Mouse (Mus musculus): ENCODE measurements around the gene Neurl1b. TPM values are rescaled to one million over a fixed set of nuclear protein-coding genes. Genes with fewer than 3 reads are reported as not detected.

Neurl1b gene
- 10 to 100 TPM; 16.8 to 17.2 TPM for total RNA-seq (2021)
- long read RNA-seq, experiment 1, partial matches to known transcripts = 0 of 1 reads
- long read RNA-seq, experiment 1, other reads (novel, unspliced or antisense) = 1 of 1 reads
- long read RNA-seq, experiment 2 = 0 reads

- DNase-seq (ENCODE audit: low spot score in 2 of 2) = peak; percentile 36 to 52
Measured at GRCm38 (mm10) chr17:26414523-26415354, at the start of gene Neurl1b. Gene Neurl1b (plus strand): TSS chr17:26414829.

DNA sequence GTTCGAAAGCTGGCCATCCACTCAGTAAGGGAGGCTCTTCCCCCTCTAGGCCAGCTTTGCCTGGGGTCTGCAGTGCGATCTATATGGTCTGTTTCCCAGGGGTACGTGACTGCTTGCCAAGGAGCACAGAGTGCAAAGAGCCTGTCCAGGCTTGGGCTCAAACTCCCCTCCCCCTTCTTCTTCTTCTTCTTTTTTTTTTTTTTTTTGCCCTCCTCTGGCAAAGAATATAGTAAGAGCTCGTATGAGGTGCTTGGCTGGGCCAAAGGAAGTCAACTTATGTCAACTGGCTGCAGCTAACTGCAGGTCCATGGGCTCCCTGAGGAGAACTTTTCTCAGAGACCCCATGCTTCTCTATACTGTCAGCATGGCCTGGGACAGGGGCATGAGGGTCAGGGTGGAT lies 47.8 kb upstream of the Neurl1b start:
- DNase-seq (ENCODE audit: low spot score in 2 of 2) = no peak

DNA sequence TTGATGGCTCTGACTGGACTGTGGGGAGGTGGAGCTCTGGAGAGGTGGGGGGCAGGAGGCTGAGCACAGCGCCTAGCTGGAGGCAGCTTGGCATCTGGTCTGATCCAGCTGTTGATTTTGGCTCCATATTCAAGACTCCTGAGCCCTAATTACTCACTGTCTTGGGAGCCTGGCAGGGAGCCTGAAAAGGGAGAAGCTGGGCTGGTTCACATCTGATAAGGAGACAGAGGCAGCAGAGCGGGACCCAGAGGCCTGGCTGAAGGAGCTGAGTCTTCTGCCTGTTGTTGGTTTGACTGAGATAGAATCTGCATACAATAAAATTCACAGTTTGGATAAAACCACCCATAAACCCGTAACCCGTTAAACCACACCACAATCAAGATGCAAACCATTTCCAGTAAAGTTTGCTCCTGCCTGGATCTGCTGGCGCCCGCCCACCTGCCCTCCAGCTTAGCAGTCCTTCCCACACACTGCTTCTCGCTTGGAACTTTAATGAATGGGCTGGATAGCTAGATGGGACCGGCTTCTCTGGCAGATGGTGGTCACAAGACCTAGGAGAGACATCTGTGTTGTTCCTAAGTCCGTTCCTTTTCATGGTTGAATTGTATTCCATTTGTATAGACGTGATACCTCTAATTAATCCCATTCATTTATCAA lies 46.2 kb upstream of the Neurl1b start:
- peak in 1 of 2 experiments; percentile 75 for DNase-seq (ENCODE audit: low spot score in 2 of 2)

DNA sequence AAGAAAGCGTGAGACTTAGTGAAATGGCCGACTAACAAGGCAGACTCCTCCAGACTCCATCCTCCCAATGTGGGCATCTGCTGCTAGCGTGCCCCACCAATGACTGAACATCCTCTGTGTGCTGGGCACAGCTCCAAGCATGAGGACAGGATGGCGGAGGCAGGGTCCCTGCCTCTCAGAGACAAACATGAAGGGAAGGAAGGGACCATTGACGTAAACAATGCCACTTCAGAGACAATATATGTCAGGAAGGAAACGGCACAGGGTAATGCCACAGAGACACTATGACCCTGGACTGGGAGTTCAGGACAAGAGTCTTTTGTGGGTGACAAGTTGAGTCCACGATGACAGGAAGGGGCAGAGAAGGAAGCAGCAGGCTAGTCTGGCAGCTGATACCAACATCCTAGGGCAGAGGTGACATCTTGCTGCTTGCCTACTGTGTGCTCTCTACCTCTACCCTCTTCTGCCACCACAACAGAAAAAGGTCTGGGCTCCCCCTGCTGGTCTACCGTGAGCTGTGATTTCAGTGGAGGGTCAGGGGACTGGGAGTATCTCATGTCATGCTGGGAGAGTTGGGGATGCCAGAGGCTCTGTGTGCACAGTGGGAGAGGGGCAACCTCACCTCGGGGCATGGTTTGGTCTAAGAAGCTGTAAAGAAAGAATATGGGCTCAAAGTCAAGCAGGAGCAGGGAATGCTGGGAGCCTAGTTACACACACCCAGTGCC lies 43.9 kb upstream of the Neurl1b start:
- DNase-seq (ENCODE audit: low spot score in 2 of 2) = no peak

DNA sequence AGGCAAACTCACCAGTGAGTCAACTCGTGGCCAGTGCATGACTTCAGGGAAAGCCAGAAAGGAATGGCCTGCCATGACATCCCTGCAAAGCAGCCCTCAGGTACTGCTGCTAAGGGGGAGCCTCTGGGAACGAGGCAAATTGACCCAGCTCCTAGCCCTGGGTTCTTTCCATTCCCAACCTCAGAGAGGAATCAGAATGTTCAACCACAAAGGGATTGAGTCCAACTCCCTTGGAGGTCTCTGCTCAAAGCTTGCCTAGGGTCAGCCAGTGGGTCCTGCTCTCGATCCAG lies 43.4 kb upstream of the Neurl1b start:
- DNase-seq (ENCODE audit: low spot score in 2 of 2) = no peak

- no peak for DNase-seq (ENCODE audit: low spot score in 2 of 2)
Measured at GRCm38 (mm10) chr17:26373211-26373610, 41.4 kb upstream of the Neurl1b start.

DNA sequence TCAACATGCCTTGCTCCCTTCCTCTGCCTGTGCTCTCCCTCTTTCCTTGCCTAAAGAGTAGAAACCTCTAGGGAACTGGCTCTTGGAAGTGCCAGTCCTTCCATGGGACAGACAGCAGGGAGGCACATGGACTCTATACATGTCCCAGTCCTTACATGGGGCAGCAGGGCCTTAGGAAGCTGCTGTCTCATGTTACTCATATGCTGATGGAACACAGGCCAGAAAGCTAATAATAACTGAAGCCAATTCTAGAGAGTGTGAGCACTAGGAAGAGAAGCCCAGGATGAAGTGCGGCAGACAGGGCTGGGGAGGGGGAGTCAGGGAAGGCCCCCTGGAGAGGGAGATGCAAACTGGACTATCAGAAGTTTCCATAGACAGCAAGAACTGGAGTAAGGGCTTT lies 38.2 kb upstream of the Neurl1b start:
- no peak for DNase-seq (ENCODE audit: low spot score in 2 of 2)

DNA sequence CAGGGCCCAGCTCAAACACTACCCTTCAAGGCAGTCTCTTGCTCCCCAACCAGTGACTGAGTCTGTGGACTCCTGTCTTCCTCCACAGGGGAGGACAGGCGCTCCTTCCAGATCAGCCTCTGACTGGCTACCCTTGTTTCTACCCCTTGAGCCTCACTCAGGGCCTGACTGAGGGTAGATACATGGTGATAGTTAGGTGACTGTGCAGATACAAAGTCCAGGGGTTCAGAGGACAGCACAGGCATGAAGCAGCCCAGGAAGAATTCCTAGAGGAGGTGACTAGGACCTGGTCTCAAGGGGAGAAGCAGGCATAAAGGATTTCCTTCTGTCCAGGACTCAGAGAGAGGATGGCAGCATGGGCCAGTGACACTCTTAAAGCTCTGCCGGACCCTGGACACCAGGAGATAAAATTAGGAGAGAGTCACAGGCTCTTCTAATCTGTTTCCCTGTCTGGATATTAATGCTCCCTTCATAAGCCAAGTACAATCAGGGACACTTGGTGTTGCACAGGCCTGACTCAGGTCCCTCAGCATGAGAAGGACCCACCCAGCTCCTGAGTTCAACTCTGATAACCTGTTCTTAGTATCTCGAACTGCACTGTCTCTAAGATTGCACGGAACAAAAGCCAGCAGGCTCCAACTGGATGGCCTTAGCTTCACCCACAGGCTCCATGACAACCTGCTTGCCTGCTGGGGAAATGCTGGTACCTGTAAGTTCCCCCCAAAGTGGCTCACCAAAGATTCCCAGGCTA lies 37.5 kb upstream of the Neurl1b start:
- DNase-seq (ENCODE audit: low spot score in 2 of 2) = no peak

- no peak for DNase-seq (ENCODE audit: low spot score in 2 of 2)
Measured at GRCm38 (mm10) chr17:26380280-26380985, 34.2 kb upstream of the Neurl1b start.

DNA sequence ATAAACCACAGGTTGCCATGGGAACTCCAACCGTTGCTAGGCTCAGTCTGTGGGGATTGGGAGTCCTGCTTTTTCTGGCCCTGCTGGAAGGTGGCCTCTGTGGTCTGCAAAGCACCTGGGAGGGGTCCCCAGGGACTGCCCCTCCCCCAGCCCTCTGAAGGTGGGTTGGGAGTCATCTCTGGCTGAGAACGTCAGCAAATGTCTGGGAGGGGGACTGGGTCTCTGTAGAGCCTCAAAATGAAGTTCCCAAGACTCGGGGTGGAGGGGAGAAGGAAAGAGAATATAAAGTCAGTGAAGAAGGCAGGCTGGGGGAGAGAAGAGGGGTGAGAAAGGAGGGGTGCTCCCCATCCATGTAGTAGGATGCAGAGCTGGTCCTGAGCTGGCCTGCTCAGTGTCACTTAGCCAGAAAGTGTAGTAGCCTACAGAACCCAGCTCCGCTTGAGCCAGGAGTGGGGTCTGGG lies 33.6 kb upstream of the Neurl1b start:
- no peak for DNase-seq (ENCODE audit: low spot score in 2 of 2)

DNA sequence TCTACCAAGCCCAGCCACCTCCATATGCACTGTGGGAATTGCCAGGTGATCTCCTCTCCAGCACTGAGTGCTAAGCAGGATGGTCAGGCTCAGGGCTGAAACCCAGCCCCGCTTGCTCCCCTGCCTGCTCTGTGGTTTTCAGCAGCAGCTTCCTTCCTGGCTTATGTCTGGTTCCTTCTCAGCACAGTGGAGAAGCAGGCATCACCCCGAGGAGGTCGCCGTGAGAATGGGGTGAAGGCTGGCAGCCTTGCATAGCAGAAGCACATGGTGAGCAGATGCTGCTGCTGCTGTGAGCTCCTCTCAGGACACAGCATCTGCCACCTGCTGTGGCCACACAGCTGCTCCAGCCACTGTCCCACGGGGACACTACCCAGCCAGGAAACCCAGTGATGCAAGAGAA lies 33.0 kb upstream of the Neurl1b start:
- DNase-seq (ENCODE audit: low spot score in 2 of 2) = no peak

GRCm38 (mm10) chr17:26382176-26382575 lies 32.5 kb upstream of the Neurl1b start:
- no peak for DNase-seq (ENCODE audit: low spot score in 2 of 2)

- DNase-seq (ENCODE audit: low spot score in 2 of 2) = no peak
Measured at GRCm38 (mm10) chr17:26382687-26383086, 31.9 kb upstream of the Neurl1b start.

- no peak for DNase-seq (ENCODE audit: low spot score in 2 of 2)
Measured at GRCm38 (mm10) chr17:26384111-26384510, 30.5 kb upstream of the Neurl1b start.

- DNase-seq (ENCODE audit: low spot score in 2 of 2) = no peak
Measured at GRCm38 (mm10) chr17:26385252-26386130, 29.1 kb upstream of the Neurl1b start.

GRCm38 (mm10) chr17:26386131-26386481 lies 28.5 kb upstream of the Neurl1b start:
- DNase-seq (ENCODE audit: low spot score in 2 of 2) = no peak

GRCm38 (mm10) chr17:26388106-26388505 lies 26.5 kb upstream of the Neurl1b start:
- no peak for DNase-seq (ENCODE audit: low spot score in 2 of 2)

- peak in 1 of 2 experiments; percentile 37 for DNase-seq (ENCODE audit: low spot score in 2 of 2)
Measured at GRCm38 (mm10) chr17:26389241-26389640, 25.4 kb upstream of the Neurl1b start.

GRCm38 (mm10) chr17:26390666-26391065 lies 24.0 kb upstream of the Neurl1b start:
- no peak for DNase-seq (ENCODE audit: low spot score in 2 of 2)

DNA sequence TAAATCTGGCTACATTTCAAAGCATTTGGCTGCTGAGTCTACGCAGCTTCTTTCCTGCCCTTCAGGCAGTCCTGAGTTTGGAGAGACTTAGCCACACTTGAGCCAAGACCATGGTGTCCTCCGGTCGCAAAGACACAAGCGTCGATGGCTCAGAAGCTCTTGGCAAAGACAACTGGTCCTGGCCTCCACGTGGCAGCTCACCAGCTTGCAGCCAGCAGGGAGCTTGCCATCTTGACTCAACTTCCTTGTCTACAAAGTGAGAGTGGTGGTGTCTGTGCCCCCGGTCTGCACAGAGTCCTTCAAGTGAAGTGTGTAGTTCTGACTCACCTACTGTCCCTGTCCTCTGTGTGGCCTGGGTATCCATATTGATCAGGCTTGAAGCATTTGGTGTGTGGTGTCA lies 22.3 kb upstream of the Neurl1b start:
- DNase-seq (ENCODE audit: low spot score in 2 of 2) = no peak
